Mouse (Mus musculus) stomach, embryonic 15.5 days (tissue): ENCODE results near the gene Elf1. TPM values are rescaled to one million over a fixed set of nuclear protein-coding genes. Genes with fewer than 3 reads are reported as not detected.

Experiments used
- ATAC-seq: fragments of 200-750 bp; cut with Nextera tagmentation; 2 replicates; pipeline ENCODE4 v1.8.0; 2017; ENCODE audit warnings: low read depth, moderate number of reproducible peaks, moderate TSS enrichment; ENCODE audit not compliant: insufficient read depth, low FRiP score
- H3K27ac ChIP-seq: fragments of 300-500 bp; sonication (generic); 2 replicates; pipeline ENCODE4 v1.5.1; 2015; ENCODE audit warnings: mild to moderate bottlenecking, inconsistent platforms
- H3K27me3 ChIP-seq: fragments of 300-500 bp; sonication (generic); replicated peaks from 2 replicates; pipeline ENCODE4 v1.6.1; 2015; ENCODE audit warnings: inconsistent platforms
- H3K36me3 ChIP-seq: fragments of 300-500 bp; sonication (generic); 2 replicates; pipeline ENCODE4 v1.6.1; 2015; ENCODE audit warnings: inconsistent platforms
- H3K4me1 ChIP-seq: fragments of 300-500 bp; sonication (generic); 2 replicates; pipeline ENCODE4 v1.6.1; 2015; ENCODE audit warnings: inconsistent platforms
- H3K4me2 ChIP-seq: fragments of 300-500 bp; sonication (generic); 2 replicates; pipeline ENCODE4 v1.6.1; 2015; ENCODE audit warnings: mild to moderate bottlenecking, inconsistent platforms
- H3K4me3 ChIP-seq: fragments of 300-500 bp; sonication (generic); replicated peaks from 2 replicates; pipeline ENCODE4 v1.5.1; 2015; ENCODE audit warnings: inconsistent platforms
- H3K9ac ChIP-seq: fragments of 300-500 bp; sonication (generic); 2 replicates; pipeline ENCODE4 v1.6.1; 2015; ENCODE audit warnings: inconsistent platforms
- H3K9me3 ChIP-seq: fragments of 300-500 bp; sonication (generic); 2 replicates; pipeline ENCODE4 v1.6.1; 2016; ENCODE audit warnings: inconsistent platforms
- WGBS: fragments of 180-500 bp; shearing (Covaris S2); methylation state at CpG from one replicate; pipeline ENCODE4 v1.1.7; 2015; 5-methylcytosine and 5-hydroxymethylcytosine counted together
- polyA plus RNA-seq: library from polyadenylated mRNA; unstranded; fragments of >200 nt; fragmentation: Nextera tagmentation; extraction: Ambion mirVana; gene quantifications from 2 replicates; pipeline ENCODE4 v1.2.1, GENCODE M21; 2015

Gene Elf1
- polyA plus RNA-seq, 1 experiment from 2014 or later, result 26.1 TPM

- Histone ChIP-seq H3K4me3 (peak within 1 kb of the TSS; percentile 73), H3K9ac (peak within 1 kb of the TSS; percentile 69), H3K27ac (peak within 1 kb of the TSS; percentile 97), H3K27me3 (no peaks in the 10 kb centered on the region), H3K36me3 (peaks cover 3% of the 10 kb centered on the region; the same call in 1 of the 2 replicates), H3K4me2 (peak within 1 kb of the TSS; percentile 72), H3K9me3 (no peaks in the 10 kb centered on the region), H3K4me1 (peaks cover 6% of the 10 kb centered on the region)
- WGBS, result under 1% methylated on average over 60 of the region's 60 CpGs
- ATAC-seq, result peak; percentile 98
Observed at GRCm38 (mm10) chr14:79587139-79587851, 106.3 kb downstream of the Elf1 start, which contains the start of gene Sugt1. TSS of gene Sugt1 (plus strand) at chr14:79587691.

- H3K4me2 ChIP-seq, result peak overlapping the region; percentile 72
- peaks cover 6% of the 10 kb centered on the region for H3K4me1 ChIP-seq
- peak overlapping the region; percentile 97 for H3K27ac ChIP-seq
- peak; percentile 11 for ATAC-seq
- peak overlapping the region; percentile 73 for H3K4me3 ChIP-seq
- under 1% methylated on average over 9 of the region's 9 CpGs for WGBS
- H3K9me3 ChIP-seq, result no peaks in the 10 kb centered on the region
- peak overlapping the region; percentile 69 for H3K9ac ChIP-seq
- no peaks in the 10 kb centered on the region for H3K27me3 ChIP-seq
- peaks cover 3% of the 10 kb centered on the region; the same call in 1 of the 2 replicates for H3K36me3 ChIP-seq
Observed at GRCm38 (mm10) chr14:79587852-79588229, 106.8 kb downstream of the Elf1 start.

- Histone ChIP-seq H3K4me3 (peak overlapping the region; percentile 73), H3K27ac (no peak overlapping the region), H3K27me3 (no peaks in the 10 kb centered on the region), H3K4me1 (peaks cover 6% of the 10 kb centered on the region), H3K4me2 (peak overlapping the region; percentile 72), H3K36me3 (peaks cover 3% of the 10 kb centered on the region; the same call in 1 of the 2 replicates), H3K9ac (no peak overlapping the region), H3K9me3 (no peaks in the 10 kb centered on the region)
- no peak for ATAC-seq
- WGBS, result 80% methylated on average over 9 of the region's 9 CpGs
Observed at GRCm38 (mm10) chr14:79588534-79588951, 107.5 kb downstream of the Elf1 start.

GRCm38 (mm10) chr14:79589401-79589800 is 108.4 kb downstream of the Elf1 start:
- no peak overlapping the region for H3K27ac ChIP-seq
- ATAC-seq, result no peak
- H3K9me3 ChIP-seq, result no peaks in the 10 kb centered on the region
- no peaks in the 10 kb centered on the region for H3K27me3 ChIP-seq
- no peak overlapping the region for H3K4me3 ChIP-seq
- peaks cover 6% of the 10 kb centered on the region for H3K4me1 ChIP-seq
- H3K4me2 ChIP-seq, result 0 out of 2 replicates have a peak overlapping the region, but pooled peaks have one; percentile 72
- 90% methylated on average over 6 of the region's 6 CpGs for WGBS
- H3K9ac ChIP-seq, result no peak overlapping the region
- H3K36me3 ChIP-seq, result peaks cover 3% of the 10 kb centered on the region; the same call in 1 of the 2 replicates

- no peaks in the 10 kb centered on the region for H3K9me3 ChIP-seq
- 94% methylated on average over 8 of the region's 8 CpGs for WGBS
- no peak overlapping the region for H3K4me2 ChIP-seq
- no peak overlapping the region for H3K27ac ChIP-seq
- peaks cover 3% of the 10 kb centered on the region; the same call in 1 of the 2 replicates for H3K36me3 ChIP-seq
- H3K27me3 ChIP-seq, result no peaks in the 10 kb centered on the region
- H3K4me1 ChIP-seq, result peaks cover 6% of the 10 kb centered on the region
- H3K4me3 ChIP-seq, result no peak overlapping the region
- ATAC-seq, result no peak
- H3K9ac ChIP-seq, result no peak overlapping the region
Observed at GRCm38 (mm10) chr14:79590916-79591315, 109.9 kb downstream of the Elf1 start.

GRCm38 (mm10) chr14:79591611-79592010 is 110.6 kb downstream of the Elf1 start:
- Histone ChIP-seq H3K9me3 (no peaks in the 10 kb centered on the region), H3K27me3 (no peaks in the 10 kb centered on the region), H3K36me3 (peaks cover 3% of the 10 kb centered on the region; the same call in 1 of the 2 replicates), H3K4me2 (no peak overlapping the region), H3K27ac (no peak overlapping the region), H3K9ac (no peak overlapping the region), H3K4me1 (peaks cover 6% of the 10 kb centered on the region), H3K4me3 (no peak overlapping the region)
- ATAC-seq, result no peak
- WGBS, result 88% methylated on average over 2 of the region's 2 CpGs

- whole genome bisulfite sequencing, result 84% methylated on average over 5 of the region's 5 CpGs
- Histone ChIP-seq H3K4me3 (no peak overlapping the region), H3K27me3 (no peaks in the 10 kb centered on the region), H3K36me3 (peaks cover 9% of the 10 kb centered on the region; the same call in 1 of the 2 replicates), H3K9ac (no peak overlapping the region), H3K4me1 (no peaks in the 10 kb centered on the region), H3K27ac (no peak overlapping the region), H3K4me2 (no peak overlapping the region), H3K9me3 (no peaks in the 10 kb centered on the region)
- no peak for ATAC-seq
Observed at GRCm38 (mm10) chr14:79594069-79594468, 113.1 kb downstream of the Elf1 start.

- H3K36me3 ChIP-seq, result peaks cover 13% of the 10 kb centered on the region
- no peak overlapping the region for H3K4me3 ChIP-seq
- H3K4me1 ChIP-seq, result no peaks in the 10 kb centered on the region
- no peak overlapping the region for H3K27ac ChIP-seq
- H3K27me3 ChIP-seq, result no peaks in the 10 kb centered on the region
- H3K9me3 ChIP-seq, result no peaks in the 10 kb centered on the region
- WGBS, result 61% methylated on average over 4 of the region's 4 CpGs
- no peak overlapping the region for H3K9ac ChIP-seq
- no peak overlapping the region for H3K4me2 ChIP-seq
- no peak for ATAC-seq
Observed at GRCm38 (mm10) chr14:79596602-79597001, 115.6 kb downstream of the Elf1 start.

- Histone ChIP-seq H3K4me3 (no peak overlapping the region), H3K9me3 (no peaks in the 10 kb centered on the region), H3K9ac (no peak overlapping the region), H3K4me1 (no peaks in the 10 kb centered on the region), H3K27me3 (no peaks in the 10 kb centered on the region), H3K4me2 (no peak overlapping the region), H3K27ac (no peak overlapping the region), H3K36me3 (peaks cover 18% of the 10 kb centered on the region)
- no peak for ATAC-seq
- 89% methylated on average over 2 of the region's 2 CpGs for WGBS
Observed at GRCm38 (mm10) chr14:79605881-79606280, 124.9 kb downstream of the Elf1 start.

GRCm38 (mm10) chr14:79606392-79606791 is 125.4 kb downstream of the Elf1 start:
- H3K4me1 ChIP-seq, result no peaks in the 10 kb centered on the region
- H3K9me3 ChIP-seq, result no peaks in the 10 kb centered on the region
- no peak overlapping the region for H3K9ac ChIP-seq
- no peak for ATAC-seq
- no peak overlapping the region for H3K27ac ChIP-seq
- no peaks in the 10 kb centered on the region for H3K27me3 ChIP-seq
- peaks cover 22% of the 10 kb centered on the region for H3K36me3 ChIP-seq
- H3K4me3 ChIP-seq, result no peak overlapping the region
- no peak overlapping the region for H3K4me2 ChIP-seq
- WGBS, result 90% methylated on average over 6 of the region's 6 CpGs

GRCm38 (mm10) chr14:79606867-79607266 is 125.9 kb downstream of the Elf1 start:
- H3K36me3 ChIP-seq, result peaks cover 18% of the 10 kb centered on the region

GRCm38 (mm10) chr14:79607352-79607751 is 126.4 kb downstream of the Elf1 start:
- no peak overlapping the region for H3K9ac ChIP-seq
- no peaks in the 10 kb centered on the region for H3K9me3 ChIP-seq
- H3K27ac ChIP-seq, result no peak overlapping the region
- no peaks in the 10 kb centered on the region for H3K4me1 ChIP-seq
- no peak overlapping the region for H3K4me2 ChIP-seq
- WGBS, result 94% methylated on average over 4 of the region's 4 CpGs
- no peaks in the 10 kb centered on the region for H3K27me3 ChIP-seq
- no peak overlapping the region for H3K4me3 ChIP-seq
- no peak for ATAC-seq
- peaks cover 19% of the 10 kb centered on the region for H3K36me3 ChIP-seq

More at GRCm38 (mm10) chr14:79606867-79607266, 125.9 kb downstream of the Elf1 start:
- Histone ChIP-seq H3K4me1 (no peaks in the 10 kb centered on the region), H3K4me3 (no peak overlapping the region), H3K27me3 (no peaks in the 10 kb centered on the region), H3K27ac (no peak overlapping the region), H3K9ac (no peak overlapping the region), H3K4me2 (no peak overlapping the region), H3K9me3 (no peaks in the 10 kb centered on the region)
- no peak for ATAC-seq
- 88% methylated on average over 3 of the region's 3 CpGs for WGBS
